Mouse (Mus musculus): Measurements from ENCODE around the gene Tbcel.

GRCm38 (mm10) chr9:42496296-42496695 lies 11.3 kb downstream of the Tbcel start:
- TF ChIP-seq ZNF384 (IDR thresholded peaks at IDR 0.05; ENCODE audit: low read depth, low read length) (no peak), ZC3H11A (IDR thresholded peaks at IDR 0.05; ENCODE audit: borderline replicate concordance, low read depth, low read length) (no peak), HCFC1 (IDR thresholded peaks at IDR 0.05; ENCODE audit: borderline replicate concordance, insufficient read depth, low read length) (no peak), MAFK (IDR thresholded peaks at IDR 0.05; ENCODE audit: insufficient read depth, low read depth, low read length) (no peak), CHD2 (IDR thresholded peaks at IDR 0.05; ENCODE audit: low read depth, low read length) (no peak)
